Mouse (Mus musculus) thymus, postnatal 0 days (tissue): ENCODE data around the gene Olfr1046. TPM values are rescaled to one million over a fixed set of nuclear protein-coding genes. Genes with fewer than 3 reads are reported as not detected.
"Not testable (repeated sequence)": the region's sequence is repeated elsewhere in the genome, so short reads cannot be mapped to it uniquely, and the experiment has no call there.

Source experiments
- DNase-seq: peaks from one replicate; pipeline ENCODE4 v3.0.0-alpha.2; 2015; ENCODE audit warnings: low spot score
- polyA plus RNA-seq: library from polyadenylated mRNA; unstranded; fragments of >200 nt; fragmentation: Nextera tagmentation; extraction: Ambion mirVana; gene quantifications from 2 replicates; pipeline ENCODE4 v1.2.1, GENCODE M21; 2015

Gene Olfr1046
- polyA plus RNA-seq, result not detected in 2 replicates

- DNase-seq, result no peak
Measured at GRCm38 (mm10) chr2:86219214-86219613, at the start of gene Olfr1046. Olfr1046 (minus strand) TSS chr2:86219314.

- DNase-seq, result not testable (repeated sequence)
Measured at GRCm38 (mm10) chr2:86258228-86258627, 39.1 kb upstream of the Olfr1046 start, which contains the start of gene Olfr1049. Olfr1049 (minus strand) TSS chr2:86258328.

GRCm38 (mm10) chr2:86240189-86240588 lies 21.1 kb upstream of the Olfr1046 start, which contains the start of gene Olfr1048:
Olfr1048 (minus strand) TSS chr2:86240289.
- no peak for DNase-seq

- DNase-seq, result no peak
Measured at GRCm38 (mm10) chr2:86231301-86231700, 12.2 kb upstream of the Olfr1046 start, which contains the start of gene Olfr1047. Olfr1047 (minus strand) TSS chr2:86231401.

GRCm38 (mm10) chr2:86202909-86203308 lies 16.2 kb downstream of the Olfr1046 start, which contains the start of gene Olfr1045:
Olfr1045 (minus strand) TSS chr2:86203009.
- no peak for DNase-seq

GRCm38 (mm10) chr2:86195863-86196262 lies 23.3 kb downstream of the Olfr1046 start:
- no peak for DNase-seq

GRCm38 (mm10) chr2:86185583-86185982 lies 33.5 kb downstream of the Olfr1046 start, which contains the start of gene Olfr52:
Olfr52 (minus strand) TSS chr2:86185683.
- DNase-seq, result no peak

GRCm38 (mm10) chr2:86179950-86180349 lies 39.2 kb downstream of the Olfr1046 start:
- no peak for DNase-seq

GRCm38 (mm10) chr2:86177720-86178119 lies 41.4 kb downstream of the Olfr1046 start, which contains the start of gene Olfr1044:
Olfr1044 (minus strand) TSS chr2:86177820.
- no peak for DNase-seq

- not testable (repeated sequence) for DNase-seq
Measured at GRCm38 (mm10) chr2:86175422-86175821, 43.7 kb downstream of the Olfr1046 start.

- no peak for DNase-seq
Measured at GRCm38 (mm10) chr2:86167422-86167821, 51.7 kb downstream of the Olfr1046 start, which contains the start of gene Olfr1043. Olfr1043 (minus strand) TSS chr2:86167522.

Other genes with a start within 250 kb of the Olfr1046 start
- not detected in 2 replicates for gene Olfr1029, start 245.4 kb downstream of the Olfr1046 start, polyA plus RNA-seq
- gene Olfr1030, start 240.0 kb downstream of the Olfr1046 start, polyA plus RNA-seq, result not detected in 2 replicates
- not detected in 2 replicates for gene Olfr1031, start 229.0 kb downstream of the Olfr1046 start, polyA plus RNA-seq
- gene Olfr1032, start 213.8 kb downstream of the Olfr1046 start, polyA plus RNA-seq, result not detected in 2 replicates
- 1.7 and 2.3 TPM in 2 replicates for gene Olfr1033, start 198.7 kb downstream of the Olfr1046 start, polyA plus RNA-seq
- 0.03 and 0.05 TPM in 2 replicates for gene Olfr1034, start 173.5 kb downstream of the Olfr1046 start, polyA plus RNA-seq
- gene Olfr1036, start 145.3 kb downstream of the Olfr1046 start, polyA plus RNA-seq, result not detected in 2 replicates
- gene Olfr1037, start 131.9 kb downstream of the Olfr1046 start, polyA plus RNA-seq, result not detected in 2 replicates
- not detected in 2 replicates for gene Olfr1039, start 83.4 kb downstream of the Olfr1046 start, polyA plus RNA-seq
- gene Olfr1040, start 72.6 kb downstream of the Olfr1046 start, polyA plus RNA-seq, result not detected in 2 replicates
- not detected in 2 replicates for gene Olfr1042, start 57.5 kb downstream of the Olfr1046 start, polyA plus RNA-seq
- gene Olfr1043, start 51.8 kb downstream of the Olfr1046 start, polyA plus RNA-seq, result not detected in 2 replicates
- not detected in 2 replicates for gene Olfr1044, start 41.5 kb downstream of the Olfr1046 start, polyA plus RNA-seq
- gene Olfr52, start 33.6 kb downstream of the Olfr1046 start, polyA plus RNA-seq, result not detected in 2 replicates
- gene Olfr1045, start 16.3 kb downstream of the Olfr1046 start, polyA plus RNA-seq, result not detected in 2 replicates
- not detected in 2 replicates for gene Olfr1047, start 12.1 kb upstream of the Olfr1046 start, polyA plus RNA-seq
- gene Olfr1048, start 21.0 kb upstream of the Olfr1046 start, polyA plus RNA-seq, result not detected in 2 replicates
- not detected in 2 replicates for gene Olfr1049, start 39.0 kb upstream of the Olfr1046 start, polyA plus RNA-seq
- not detected in 2 replicates for gene Olfr1051, start 59.8 kb upstream of the Olfr1046 start, polyA plus RNA-seq
- gene Olfr1052, start 73.1 kb upstream of the Olfr1046 start, polyA plus RNA-seq, result not detected in 2 replicates
- gene Olfr1053, start 96.0 kb upstream of the Olfr1046 start, polyA plus RNA-seq, result not detected in 2 replicates
- not detected in 2 replicates for gene Olfr1054, start 116.1 kb upstream of the Olfr1046 start, polyA plus RNA-seq
- gene Olfr1055, start 131.0 kb upstream of the Olfr1046 start, polyA plus RNA-seq, result not detected in 2 replicates
- gene Olfr1056, start 143.2 kb upstream of the Olfr1046 start, polyA plus RNA-seq, result not detected in 2 replicates
- not detected in 2 replicates for gene Olfr1057, start 159.1 kb upstream of the Olfr1046 start, polyA plus RNA-seq
- 0.08 TPM in 1 of 2 replicates, not detected in the other for gene Olfr1058, start 169.2 kb upstream of the Olfr1046 start, polyA plus RNA-seq
- not detected in 2 replicates for gene Olfr1061, start 194.7 kb upstream of the Olfr1046 start, polyA plus RNA-seq
- 0.06 and 0.07 TPM in 2 replicates for gene Olfr1062, start 207.4 kb upstream of the Olfr1046 start, polyA plus RNA-seq
- gene Olfr1065, start 231.3 kb upstream of the Olfr1046 start, polyA plus RNA-seq, result not detected in 2 replicates
- not detected in 2 replicates for gene Olfr1066, start 237.0 kb upstream of the Olfr1046 start, polyA plus RNA-seq